Mouse (Mus musculus) liver, embryonic 15.5 days (tissue): ENCODE results near the gene Gm43517. TPM values are rescaled to one million over a fixed set of nuclear protein-coding genes. Genes with fewer than 3 reads are reported as not detected.

Experiments
- ATAC-seq: fragments of 200-750 bp; cut with Nextera tagmentation; 2 replicates; pipeline ENCODE4 v1.8.0; 2017; ENCODE audit warnings: moderate number of reproducible peaks, mild to moderate bottlenecking, moderate library complexity; ENCODE audit not compliant: insufficient read depth
- H3K27ac ChIP-seq: fragments of 300-500 bp; sonication (generic); replicated peaks from 2 replicates; pipeline ENCODE4 v1.5.1; 2015; ENCODE audit warnings: mild to moderate bottlenecking, inconsistent platforms
- H3K27me3 ChIP-seq: fragments of 300-500 bp; sonication (generic); 2 replicates; pipeline ENCODE4 v1.6.1; 2015; ENCODE audit warnings: mild to moderate bottlenecking, inconsistent platforms
- H3K36me3 ChIP-seq: fragments of 300-500 bp; sonication (generic); replicated peaks from 2 replicates; pipeline ENCODE4 v1.6.1; 2015; ENCODE audit warnings: moderate library complexity, mild to moderate bottlenecking, inconsistent platforms
- H3K4me1 ChIP-seq: fragments of 300-500 bp; sonication (generic); replicated peaks from 2 replicates; pipeline ENCODE4 v1.6.1; 2015; ENCODE audit warnings: inconsistent platforms
- H3K4me2 ChIP-seq: fragments of 300-500 bp; sonication (generic); 2 replicates; pipeline ENCODE4 v1.6.1; 2015; ENCODE audit warnings: moderate library complexity, mild to moderate bottlenecking, inconsistent platforms
- H3K4me3 ChIP-seq: fragments of 300-500 bp; sonication (generic); replicated peaks from 2 replicates; pipeline ENCODE4 v1.5.1; 2015; ENCODE audit warnings: mild to moderate bottlenecking, inconsistent platforms
- H3K9ac ChIP-seq: fragments of 300-500 bp; sonication (generic); 2 replicates; pipeline ENCODE4 v1.6.1; 2015; ENCODE audit warnings: moderate library complexity, mild to moderate bottlenecking, inconsistent platforms
- H3K9me3 ChIP-seq: fragments of 300-500 bp; sonication (generic); replicated peaks from 2 replicates; pipeline ENCODE4 v1.6.1; 2016; ENCODE audit warnings: inconsistent platforms
- WGBS: fragments of 180-500 bp; shearing (Covaris S2); methylation state at CpG from one replicate; pipeline ENCODE4 v1.1.7; 2015; ENCODE audit warnings: mixed read lengths; ENCODE audit not compliant: insufficient replicate concordance; 5-methylcytosine and 5-hydroxymethylcytosine counted together
- polyA plus RNA-seq: library from polyadenylated mRNA; unstranded; fragments of >200 nt; fragmentation: Nextera tagmentation; extraction: Ambion mirVana; gene quantifications from 2 replicates; pipeline ENCODE4 v1.2.1, GENCODE M21; 2015

Gene Gm43517
- polyA plus RNA-seq, 1 experiment from 2014 or later, result not detected

GRCm38 (mm10) chr12:49378920-49379319 lies 6.1 kb upstream of the Gm43517 start:
- Histone ChIP-seq H3K4me3 (no peak overlapping the region), H3K9me3 (no peaks in the 10 kb centered on the region), H3K27me3 (peaks cover 97% of the 10 kb centered on the region), H3K27ac (no peak overlapping the region), H3K9ac (no peak overlapping the region), H3K36me3 (no peaks in the 10 kb centered on the region), H3K4me2 (no peak overlapping the region), H3K4me1 (no peaks in the 10 kb centered on the region)
- WGBS, result 6% methylated on average over 1 of the region's 1 CpGs
- ATAC-seq, result no peak

- ATAC-seq, result no peak
- H3K9me3 ChIP-seq, result no peaks in the 10 kb centered on the region
- no peaks in the 10 kb centered on the region for H3K4me1 ChIP-seq
- no peak overlapping the region for H3K4me3 ChIP-seq
- peaks cover 97% of the 10 kb centered on the region for H3K27me3 ChIP-seq
- H3K36me3 ChIP-seq, result no peaks in the 10 kb centered on the region
- WGBS, result 6% methylated on average over 11 of the region's 11 CpGs
- H3K9ac ChIP-seq, result no peak overlapping the region
- no peak overlapping the region for H3K4me2 ChIP-seq
- H3K27ac ChIP-seq, result no peak overlapping the region
Measured at GRCm38 (mm10) chr12:49379446-49379845, 5.5 kb upstream of the Gm43517 start.

GRCm38 (mm10) chr12:49380442-49380841 lies 4.5 kb upstream of the Gm43517 start:
- no peak overlapping the region for H3K4me2 ChIP-seq
- H3K27me3 ChIP-seq, result peaks cover 99% of the 10 kb centered on the region
- H3K9ac ChIP-seq, result no peak overlapping the region
- H3K9me3 ChIP-seq, result no peaks in the 10 kb centered on the region
- no peak overlapping the region for H3K4me3 ChIP-seq
- 1% methylated on average over 4 of the region's 4 CpGs for WGBS
- no peak for ATAC-seq
- H3K4me1 ChIP-seq, result no peaks in the 10 kb centered on the region
- no peak overlapping the region for H3K27ac ChIP-seq
- H3K36me3 ChIP-seq, result no peaks in the 10 kb centered on the region

- Histone ChIP-seq H3K4me1 (no peaks in the 10 kb centered on the region), H3K27me3 (peaks cover 99% of the 10 kb centered on the region), H3K9ac (no peak overlapping the region), H3K36me3 (no peaks in the 10 kb centered on the region), H3K4me3 (no peak overlapping the region), H3K9me3 (no peaks in the 10 kb centered on the region), H3K27ac (no peak overlapping the region), H3K4me2 (no peak overlapping the region)
- WGBS, result 1% methylated on average over 4 of the region's 4 CpGs
- no peak for ATAC-seq
Measured at GRCm38 (mm10) chr12:49381031-49381525, 3.9 kb upstream of the Gm43517 start.

GRCm38 (mm10) chr12:49381721-49382365 lies 3.1 kb upstream of the Gm43517 start:
- Histone ChIP-seq H3K27me3 (peaks cover 99% of the 10 kb centered on the region), H3K4me3 (no peak overlapping the region), H3K9me3 (no peaks in the 10 kb centered on the region), H3K36me3 (no peaks in the 10 kb centered on the region), H3K4me1 (no peaks in the 10 kb centered on the region), H3K27ac (no peak overlapping the region), H3K9ac (no peak overlapping the region), H3K4me2 (no peak overlapping the region)
- ATAC-seq, result no peak
- 3% methylated on average over 19 of the region's 19 CpGs for WGBS

- ATAC-seq, result no peak
- H3K4me1 ChIP-seq, result no peaks in the 10 kb centered on the region
- H3K9ac ChIP-seq, result no peak within 1 kb of the TSS
- no peaks in the 10 kb centered on the region for H3K36me3 ChIP-seq
- H3K27me3 ChIP-seq, result peaks cover 92% of the 10 kb centered on the region
- H3K27ac ChIP-seq, result no peak within 1 kb of the TSS
- 2% methylated on average over 57 of the region's 61 CpGs for WGBS
- H3K4me3 ChIP-seq, result peak within 1 kb of the TSS; percentile 27
- H3K9me3 ChIP-seq, result no peaks in the 10 kb centered on the region
- peak within 1 kb of the TSS; percentile 44 for H3K4me2 ChIP-seq
Measured at GRCm38 (mm10) chr12:49382565-49383520, 2.1 kb upstream of the Gm43517 start, which contains the start of gene Foxg1. TSS of gene Foxg1 (plus strand) at chr12:49382660.

- Histone ChIP-seq H3K27me3 (peaks cover 90% of the 10 kb centered on the region), H3K36me3 (no peaks in the 10 kb centered on the region), H3K27ac (no peak overlapping the region), H3K4me2 (peak overlapping the region; percentile 44), H3K4me1 (no peaks in the 10 kb centered on the region), H3K9ac (no peak overlapping the region), H3K4me3 (peak overlapping the region; percentile 27), H3K9me3 (no peaks in the 10 kb centered on the region)
- WGBS, result 1% methylated on average over 65 of the region's 67 CpGs
- ATAC-seq, result 0 out of 2 replicates have a peak, but pooled peaks have one; percentile 22
Measured at GRCm38 (mm10) chr12:49383521-49384133, 1.3 kb upstream of the Gm43517 start.

- H3K4me3 ChIP-seq, result no peak overlapping the region
- no peaks in the 10 kb centered on the region for H3K9me3 ChIP-seq
- no peaks in the 10 kb centered on the region for H3K4me1 ChIP-seq
- no peak for ATAC-seq
- no peak overlapping the region for H3K4me2 ChIP-seq
- H3K27me3 ChIP-seq, result peaks cover 82% of the 10 kb centered on the region
- H3K9ac ChIP-seq, result no peak overlapping the region
- WGBS, result 2% methylated on average over 65 of the region's 66 CpGs
- H3K36me3 ChIP-seq, result no peaks in the 10 kb centered on the region
- H3K27ac ChIP-seq, result no peak overlapping the region
Measured at GRCm38 (mm10) chr12:49384295-49384875, 589 bp upstream of the Gm43517 start.

- no peak overlapping the region for H3K9ac ChIP-seq
- ATAC-seq, result no peak
- H3K4me2 ChIP-seq, result no peak overlapping the region
- no peaks in the 10 kb centered on the region for H3K4me1 ChIP-seq
- no peaks in the 10 kb centered on the region for H3K36me3 ChIP-seq
- H3K27me3 ChIP-seq, result peaks cover 82% of the 10 kb centered on the region
- H3K4me3 ChIP-seq, result no peak overlapping the region
- H3K9me3 ChIP-seq, result no peaks in the 10 kb centered on the region
- WGBS, result 5% methylated on average over 23 of the region's 23 CpGs
- H3K27ac ChIP-seq, result no peak overlapping the region
Measured at GRCm38 (mm10) chr12:49385631-49385990, 637 bp downstream of the Gm43517 start.

- 13% methylated on average over 10 of the region's 10 CpGs for WGBS
- H3K4me3 ChIP-seq, result no peak overlapping the region
- H3K36me3 ChIP-seq, result no peaks in the 10 kb centered on the region
- peaks cover 82% of the 10 kb centered on the region for H3K27me3 ChIP-seq
- H3K9ac ChIP-seq, result no peak overlapping the region
- H3K9me3 ChIP-seq, result no peaks in the 10 kb centered on the region
- ATAC-seq, result no peak
- no peaks in the 10 kb centered on the region for H3K4me1 ChIP-seq
- no peak overlapping the region for H3K27ac ChIP-seq
- H3K4me2 ChIP-seq, result no peak overlapping the region
Measured at GRCm38 (mm10) chr12:49386081-49386805, 1.3 kb downstream of the Gm43517 start.
